ENCODE assay signal across 8 mouse cellular contexts in genomic region chr10:38555040-38555439, GRCm38 (mm10).
DNase-seq lines count a peak whose midpoint lies in the region; ATAC-seq and TF ChIP-seq lines count a peak whose summit lies in the region.

No protein-coding gene starts in this region.

- WGBS in embryonic facial prominence, embryonic 12.5 days = 28% methylated on average over 5 of the region's 5 CpGs
- 4% methylated on average over 5 of the region's 5 CpGs for WGBS in midbrain, embryonic 15.5 days
- WGBS in thymus, adult 2 months = 90% methylated on average over 5 of the region's 5 CpGs

- no peak overlapping the region for H3K9ac ChIP-seq in embryonic facial prominence, embryonic 12.5 days
- H3K9ac ChIP-seq in midbrain, embryonic 15.5 days = no peak overlapping the region

- no peak overlapping the region for H3K4me3 ChIP-seq in embryonic facial prominence, embryonic 12.5 days
- H3K4me3 ChIP-seq in midbrain, embryonic 15.5 days = no peak overlapping the region
- no peak overlapping the region for H3K4me3 ChIP-seq in thymus, adult 2 months (ENCODE audit: control insufficient read depth, insufficient read depth, low read length)

- ATAC-seq in embryonic facial prominence, embryonic 12.5 days (ENCODE audit: insufficient number of reproducible peaks, insufficient read depth, low FRiP score, low TSS enrichment) = peak; percentile 71; the same call in 1 of the 2 replicates
- peak; percentile 90 for ATAC-seq in midbrain, embryonic 15.5 days (replicated peaks)
- ATAC-seq in megakaryocyte-erythroid progenitor cell, adult 5-6 weeks (replicated peaks; ENCODE audit: low FRiP score, low TSS enrichment, poor library complexity, severe bottlenecking) = no peak

- H3K27me3 ChIP-seq in embryonic facial prominence, embryonic 12.5 days = no peaks in the 10 kb centered on the region
- no peaks in the 10 kb centered on the region for H3K27me3 ChIP-seq in midbrain, embryonic 15.5 days (replicated peaks)
- H3K27me3 ChIP-seq in thymus, adult 2 months (ENCODE audit: control insufficient read depth, insufficient read depth, low read length) = no peaks in the 10 kb centered on the region

- no peak for TF ChIP-seq CTCF in thymus, adult 2 months (IDR thresholded peaks at IDR 0.05; ENCODE audit: borderline replicate concordance, control insufficient read depth, extremely low read depth, insufficient read depth, low read length, poor library complexity)

- peaks cover 10% of the 10 kb centered on the region for H3K4me1 ChIP-seq in embryonic facial prominence, embryonic 12.5 days
- peaks cover 12% of the 10 kb centered on the region for H3K4me1 ChIP-seq in midbrain, embryonic 15.5 days
- no peaks in the 10 kb centered on the region for H3K4me1 ChIP-seq in thymus, adult 2 months (replicated peaks; ENCODE audit: control insufficient read depth, insufficient read depth, low read length)

- no peaks in the 10 kb centered on the region for H3K9me3 ChIP-seq in embryonic facial prominence, embryonic 12.5 days
- no peaks in the 10 kb centered on the region for H3K9me3 ChIP-seq in midbrain, embryonic 15.5 days

- H3K27ac ChIP-seq in embryonic facial prominence, embryonic 12.5 days = peak overlapping the region; percentile 41; the same call in 1 of the 2 replicates
- peak overlapping the region; percentile 75 for H3K27ac ChIP-seq in midbrain, embryonic 15.5 days
- H3K27ac ChIP-seq in thymus, adult 2 months (ENCODE audit: control insufficient read depth, insufficient read depth, low read length) = no peak overlapping the region

- TF ChIP-seq POLR2A in thymus, adult 2 months (IDR thresholded peaks at IDR 0.05; ENCODE audit: control insufficient read depth, extremely low read depth, insufficient read depth, low read length, poor library complexity) = no peak

- no peak overlapping the region for H3K4me2 ChIP-seq in embryonic facial prominence, embryonic 12.5 days (replicated peaks)
- H3K4me2 ChIP-seq in midbrain, embryonic 15.5 days = peak overlapping the region; percentile 18

- H3K36me3 ChIP-seq in embryonic facial prominence, embryonic 12.5 days = no peaks in the 10 kb centered on the region
- H3K36me3 ChIP-seq in midbrain, embryonic 15.5 days (replicated peaks) = no peaks in the 10 kb centered on the region
- no peaks in the 10 kb centered on the region for H3K36me3 ChIP-seq in thymus, adult 2 months (ENCODE audit: control insufficient read depth, insufficient read depth, low read length)

- peak; percentile 4 for DNase-seq in ZHBTc4 (ENCODE audit: low read depth, low spot score)
- DNase-seq in layer of hippocampus, adult 18-20 months (ENCODE audit: low spot score in 2 of 2) = peak; percentile 44 to 83
- DNase-seq in thymus, adult 2 months = no peak
- no peak for DNase-seq in thymus, postnatal 25 days
- DNase-seq in kidney, adult 9 months = no peak

Comparison
In these comparisons a context has a peak if more than half of its experiments do, and no peak if none do; other contexts are left out.
1. DNase-seq: peak in ZHBTc4 (single experiment) and layer of hippocampus, adult 18-20 months (2 of 2); none in thymus, adult 2 months (single experiment), thymus, postnatal 25 days (single experiment) and kidney, adult 9 months (single experiment).